Mouse (Mus musculus): ENCODE data around the gene Tmem158.

Tmem158 gene

GRCm38 (mm10) chr9:123247992-123248391 is 12.6 kb downstream of the Tmem158 start:
- no peak for DNase-seq (ENCODE audit: low spot score in 2 of 2)

GRCm38 (mm10) chr9:123245146-123245545 is 15.4 kb downstream of the Tmem158 start:
- DNase-seq (ENCODE audit: low spot score in 2 of 2) = no peak

DNA sequence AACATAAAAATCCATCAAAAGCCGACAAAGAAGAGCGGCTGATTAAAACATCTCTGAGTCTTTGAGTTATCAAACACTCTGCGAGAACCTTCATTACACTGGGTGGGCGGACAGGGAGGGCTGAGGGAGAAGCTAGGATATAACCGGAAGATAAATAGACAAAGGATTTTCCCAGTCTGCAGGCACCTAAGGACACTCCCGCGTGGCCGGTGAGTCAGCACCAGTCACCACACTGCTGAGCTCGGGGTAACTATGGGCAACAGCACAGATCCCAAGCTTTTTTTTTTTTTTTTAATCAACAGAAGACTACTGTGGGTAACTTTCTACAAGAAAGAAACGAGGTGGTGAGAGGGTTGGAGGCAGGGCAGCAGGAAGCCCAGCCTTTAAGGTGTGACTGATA is 16.6 kb downstream of the Tmem158 start:
- DNase-seq (ENCODE audit: low spot score in 2 of 2) = peak in 1 of 2 experiments; percentile 65

- DNase-seq (ENCODE audit: low spot score in 2 of 2) = no peak
These were observed 19.4 kb downstream of the Tmem158 start for GRCm38 (mm10) chr9:123241191-123241590.

- DNase-seq (ENCODE audit: low spot score in 2 of 2) = no peak
These were observed 19.8 kb downstream of the Tmem158 start for GRCm38 (mm10) chr9:123240751-123241150.

DNA sequence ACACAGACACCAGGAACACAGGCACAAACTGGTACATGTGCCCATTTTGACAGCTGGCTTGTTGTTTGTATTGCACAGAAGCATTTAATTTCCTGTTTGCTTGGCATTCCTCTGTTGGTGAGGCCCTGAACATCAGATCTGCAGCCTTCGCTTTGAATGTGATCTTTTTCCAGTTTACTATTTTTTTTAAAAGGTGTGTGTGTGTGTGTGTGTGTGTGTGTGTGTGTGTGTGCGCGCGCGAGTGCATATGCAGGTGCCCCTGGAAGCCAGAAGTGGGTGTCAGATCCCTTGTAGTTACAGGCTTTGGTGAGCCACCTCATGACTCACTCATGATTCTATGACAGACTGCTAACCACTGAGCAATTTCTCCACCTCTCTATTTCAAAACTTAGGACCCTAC is 20.3 kb downstream of the Tmem158 start:
- no peak for DNase-seq (ENCODE audit: low spot score in 2 of 2)

GRCm38 (mm10) chr9:123239651-123240050 is 20.9 kb downstream of the Tmem158 start:
- no peak for DNase-seq (ENCODE audit: low spot score in 2 of 2)

DNA sequence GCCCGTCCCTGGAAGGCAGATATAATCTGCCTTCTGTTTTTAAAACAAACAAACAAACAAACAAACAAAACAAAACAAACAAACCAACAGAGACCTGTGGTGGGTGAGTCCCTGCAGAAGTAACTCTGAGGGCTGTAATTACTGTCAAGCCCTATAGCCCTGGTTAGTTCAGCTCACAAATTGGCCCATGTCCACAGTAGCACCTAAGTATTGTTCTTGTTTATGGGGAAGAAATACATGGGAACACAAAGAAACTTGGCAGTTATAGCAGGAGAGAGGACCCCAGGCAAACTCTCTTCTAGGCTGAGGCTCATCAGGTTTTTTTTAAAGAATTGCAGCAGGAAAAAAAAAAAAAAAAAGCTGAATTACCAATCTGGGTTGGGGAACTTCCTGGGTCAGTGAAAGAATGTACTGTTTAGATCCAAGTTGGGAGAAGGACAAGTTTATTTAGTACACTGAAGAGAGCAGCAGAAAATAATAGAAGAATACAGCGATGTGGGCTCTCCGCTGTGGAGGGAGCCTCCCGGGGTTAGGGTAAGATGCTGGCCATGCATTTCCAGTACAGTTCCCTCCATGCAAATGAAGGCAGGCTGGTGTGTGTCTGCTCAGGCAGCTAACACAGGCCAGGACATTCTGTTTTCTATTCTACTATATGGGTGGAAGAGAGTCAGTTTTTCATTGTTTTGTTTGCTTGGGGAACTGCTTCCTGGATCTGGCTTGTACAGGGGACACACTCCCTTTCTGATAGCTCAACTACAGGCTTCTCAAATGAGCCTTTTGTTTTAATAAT is 22.1 kb downstream of the Tmem158 start:
- DNase-seq (ENCODE audit: low spot score in 2 of 2) = no peak

DNA sequence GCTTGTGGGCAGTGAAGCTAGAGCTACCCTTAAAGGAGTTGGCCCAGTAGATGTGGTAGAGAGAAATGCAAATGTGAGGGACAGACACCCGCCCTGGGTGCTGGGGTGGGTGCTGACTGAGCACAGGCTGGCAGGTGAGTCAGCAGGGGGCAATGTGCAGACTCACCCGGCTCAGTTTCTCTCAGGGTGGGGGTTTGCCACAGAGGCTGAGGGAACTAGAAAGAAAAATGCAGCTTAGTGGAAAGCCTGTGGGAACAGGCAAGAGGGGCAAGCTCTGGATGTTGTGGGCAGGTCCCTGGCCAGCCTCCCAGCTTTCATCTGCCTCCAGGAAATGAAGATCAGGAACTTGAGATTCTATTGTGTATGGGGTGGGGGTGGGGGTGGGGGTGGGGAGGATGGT is 22.8 kb downstream of the Tmem158 start:
- DNase-seq (ENCODE audit: low spot score in 2 of 2) = no peak

DNA sequence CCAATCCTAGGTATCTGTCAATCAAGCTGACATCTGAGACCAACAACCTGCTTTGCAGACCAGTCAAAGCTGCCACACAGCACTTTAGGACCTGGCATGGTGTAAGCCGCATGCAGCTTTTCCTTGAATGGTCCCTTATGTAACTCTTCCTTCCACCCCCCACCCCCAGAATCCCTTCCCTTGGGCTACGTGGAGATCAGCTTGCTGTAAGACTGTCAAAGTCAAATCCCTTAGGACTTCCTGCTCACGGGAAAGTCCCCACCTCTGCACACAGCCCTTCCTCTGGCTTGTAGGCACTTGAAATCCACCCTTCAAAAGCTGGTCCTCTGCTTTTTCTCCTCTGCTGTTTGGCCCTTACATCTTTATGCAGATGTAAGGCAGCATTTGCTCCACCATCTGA is 24.9 kb downstream of the Tmem158 start:
- DNase-seq (ENCODE audit: low spot score in 2 of 2) = no peak

GRCm38 (mm10) chr9:123229826-123230225 is 30.7 kb downstream of the Tmem158 start:
- no peak for DNase-seq (ENCODE audit: low spot score in 2 of 2)

DNA sequence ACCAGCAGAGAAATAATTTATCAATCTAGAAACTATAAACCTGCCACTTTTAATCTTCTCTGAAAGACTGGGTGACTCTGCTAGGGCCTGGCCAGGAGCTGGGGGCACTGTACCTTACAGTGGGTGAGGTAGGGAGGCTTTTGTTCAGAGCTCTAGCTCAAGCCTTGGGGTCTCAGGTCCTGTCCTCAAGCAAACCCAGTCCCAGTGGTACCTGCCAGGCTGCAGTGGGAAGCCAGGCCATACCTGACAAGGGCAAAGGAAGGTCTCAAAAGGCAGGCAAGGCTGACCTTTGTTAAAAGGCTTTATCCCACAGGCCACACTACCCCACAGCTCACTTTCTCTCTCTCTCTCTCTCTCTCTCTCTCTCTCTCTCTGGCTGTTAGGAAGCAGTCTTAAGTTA is 31.9 kb downstream of the Tmem158 start:
- no peak for DNase-seq (ENCODE audit: low spot score in 2 of 2)

- DNase-seq (ENCODE audit: low spot score in 2 of 2) = no peak
These were observed 33.3 kb downstream of the Tmem158 start for GRCm38 (mm10) chr9:123227106-123227750.

- no peak for DNase-seq (ENCODE audit: low spot score in 2 of 2)
These were observed 35.6 kb downstream of the Tmem158 start for GRCm38 (mm10) chr9:123224863-123225431.

- peak in 1 of 2 experiments; percentile 15 for DNase-seq (ENCODE audit: low spot score in 2 of 2)
These were observed 40.7 kb downstream of the Tmem158 start for GRCm38 (mm10) chr9:123219826-123220225.

DNA sequence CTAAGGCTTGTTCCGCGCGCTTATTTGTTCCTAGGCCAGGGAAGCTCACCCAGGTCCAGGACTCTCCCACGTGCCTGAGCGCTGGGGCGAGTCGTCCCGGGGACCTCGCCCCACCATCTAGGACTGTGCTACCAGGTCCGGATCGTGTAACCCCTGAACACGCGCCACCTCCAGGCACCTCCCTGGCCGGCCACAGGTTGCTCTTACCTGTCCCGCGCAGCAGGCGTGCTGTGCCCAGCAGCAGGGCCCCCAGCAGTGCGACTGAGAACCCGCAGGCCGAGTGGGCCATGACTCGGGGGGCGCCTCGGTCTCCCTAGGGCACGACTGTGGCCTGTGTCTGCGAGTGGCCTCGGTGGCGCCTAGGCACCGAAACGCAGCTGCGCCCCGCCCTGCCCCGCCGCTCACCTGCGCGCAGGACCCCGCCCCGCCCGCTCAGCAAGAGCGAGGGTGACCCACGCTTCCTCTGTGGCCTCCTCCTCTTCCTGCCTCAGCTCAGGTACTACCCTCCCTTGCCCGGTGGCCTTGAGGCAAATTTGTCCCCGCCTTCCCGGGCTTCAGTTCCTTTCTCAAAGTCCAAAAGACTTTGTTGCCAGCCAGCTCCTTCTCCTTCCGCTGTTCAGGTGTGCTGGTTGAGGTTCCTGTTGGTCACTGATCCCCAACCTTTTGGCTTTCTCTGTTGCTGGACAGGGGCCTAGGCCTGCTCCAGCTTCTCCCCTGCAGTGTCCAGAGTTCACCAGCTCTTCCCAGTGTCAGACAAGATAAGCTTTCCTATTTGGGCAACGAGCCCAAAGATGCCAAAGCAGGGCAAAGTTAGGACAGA is 44.7 kb downstream of the Tmem158 start, which contains the start of gene Cdcp1:
Cdcp1 (minus strand) TSS at position 418 of the 820 bp plus-strand sequence.
- DNase-seq (ENCODE audit: low spot score in 2 of 2) = no peak

DNA sequence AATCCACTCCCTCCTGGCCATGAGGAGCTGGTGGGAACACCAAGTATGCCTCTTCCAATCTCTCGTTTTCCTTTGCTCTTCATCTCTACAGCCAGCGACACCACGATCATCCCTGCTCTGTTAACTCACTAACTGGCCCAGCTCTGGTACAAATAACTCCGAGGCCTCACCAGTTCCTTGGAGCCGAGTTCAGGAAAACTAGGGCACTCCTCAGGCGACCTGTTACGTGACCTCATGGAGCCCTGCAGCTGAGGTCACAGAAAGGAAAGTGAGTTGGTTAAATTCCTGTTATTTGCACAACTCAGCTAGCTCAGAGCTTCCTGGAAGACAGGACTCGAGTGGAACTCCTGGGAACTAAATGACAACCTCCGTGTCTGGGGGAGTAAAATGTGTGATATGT is 47.2 kb downstream of the Tmem158 start:
- no peak for DNase-seq (ENCODE audit: low spot score in 2 of 2)
